In the genomic region with DNA sequence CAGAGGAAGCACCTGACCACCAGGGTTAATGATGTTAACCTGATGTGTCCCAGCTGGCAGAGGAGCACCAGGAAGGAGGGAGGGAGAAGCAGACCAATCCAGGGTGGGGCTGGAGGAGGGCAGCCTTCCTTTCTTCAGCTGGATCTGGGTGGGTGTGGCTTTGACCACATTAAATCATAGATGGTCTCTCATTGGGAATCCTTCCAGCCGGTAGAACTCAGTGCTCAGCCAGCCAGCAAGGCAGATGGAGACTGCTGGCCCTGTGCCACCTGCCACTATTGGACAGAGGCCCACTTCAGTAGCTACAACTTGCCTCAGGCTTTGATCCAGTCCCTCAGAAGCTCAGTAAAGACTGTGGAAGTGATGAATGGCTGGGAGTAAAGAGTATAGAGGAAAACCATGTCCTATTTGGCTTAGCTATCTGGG, we compare ENCODE assay signal across 9 mouse cellular contexts.
DNase-seq lines count a peak whose midpoint lies in the region; ATAC-seq and TF ChIP-seq lines count a peak whose summit lies in the region.
"Had no signal": no experiment of that assay in that cellular context is flagged by ENCODE, and none has a peak within 500 bp of the region (broad histone marks: within the 10 kb centered on the region; RNA-seq: fewer than 3 reads in every experiment).

No protein-coding gene starts in this region.

- H3K4me1 ChIP-seq in lung, embryonic 16.5 days (replicated peaks; ENCODE audit: control insufficient read depth, insufficient read depth, low read length), result peaks cover 5% of the 10 kb centered on the region
- H3K4me1 ChIP-seq in lung, adult 2 months (ENCODE audit: control insufficient read depth, insufficient read depth, low read length), result no peaks in the 10 kb centered on the region
- peaks cover 7% of the 10 kb centered on the region for H3K4me1 ChIP-seq in cerebellum, adult 2 months (ENCODE audit: control insufficient read depth, insufficient read depth, low read length)
- H3K4me1 ChIP-seq in hindbrain, embryonic 14.5 days (replicated peaks; ENCODE audit: control insufficient read depth, insufficient read depth, low read length), result no peaks in the 10 kb centered on the region
- H3K4me1 ChIP-seq: midbrain, embryonic 12.5 days had no signal

- no peak for DNase-seq in lung, adult 2 months
- DNase-seq in cerebellum, adult 2 months, result peak; percentile 78 to 83
- DNase-seq in hindbrain, embryonic 14.5 days (ENCODE audit: low spot score), result peak; percentile 84
- peak; percentile 41 for DNase-seq in layer of hippocampus, adult 9-11 months
- peak; percentile 61 to 69 for DNase-seq in right cerebral cortex, adult 2 months (ENCODE audit: low spot score in 2 of 2)
- DNase-seq in thymus, adult 18-20 months, result no peak

- no peak for TF ChIP-seq CTCF in lung, adult 2 months (IDR thresholded peaks at IDR 0.05; ENCODE audit: insufficient read depth, low read length)
- no peak for TF ChIP-seq CTCF in cerebellum, adult 2 months (IDR thresholded peaks at IDR 0.05; ENCODE audit: borderline replicate concordance, insufficient read depth, low read depth, low read length)

- H3K27ac ChIP-seq in lung, embryonic 16.5 days (ENCODE audit: low read length), result no peak overlapping the region
- H3K27ac ChIP-seq in cerebellum, adult 2 months (ENCODE audit: insufficient read depth, low read length), result no peak overlapping the region
- H3K27ac ChIP-seq in hindbrain, embryonic 14.5 days, result no peak overlapping the region
- H3K27ac ChIP-seq: midbrain, embryonic 12.5 days had no signal

- no peak overlapping the region for H3K4me3 ChIP-seq in lung, embryonic 16.5 days (ENCODE audit: low read length)
- H3K4me3 ChIP-seq in lung, adult 2 months (replicated peaks; ENCODE audit: extremely low read depth, low read depth, low read length), result no peak overlapping the region
- H3K4me3 ChIP-seq in cerebellum, adult 2 months (replicated peaks; ENCODE audit: insufficient read depth, low read depth, low read length), result no peak overlapping the region
- no peak overlapping the region for H3K4me3 ChIP-seq in hindbrain, embryonic 14.5 days (replicated peaks; ENCODE audit: low read length)
- H3K4me3 ChIP-seq: midbrain, embryonic 12.5 days had no signal

- peaks cover 5% of the 10 kb centered on the region for H3K9me3 ChIP-seq in lung, embryonic 16.5 days (ENCODE audit: control insufficient read depth, low read length)
- H3K9me3 ChIP-seq in hindbrain, embryonic 14.5 days (ENCODE audit: control insufficient read depth, low read length), result peaks cover 12% of the 10 kb centered on the region; the same call in 1 of the 2 replicates

- WGBS in lung, embryonic 16.5 days, result 6% methylated on average over 1 of the region's 1 CpGs
- WGBS in lung, adult 2 months, result 24% methylated on average over 1 of the region's 1 CpGs
- 0% methylated on average over 1 of the region's 1 CpGs for WGBS in cerebellum, adult 2 months
- WGBS in hindbrain, embryonic 14.5 days, result 28% methylated on average over 1 of the region's 1 CpGs

- no peak overlapping the region for H3K4me2 ChIP-seq in lung, embryonic 16.5 days (ENCODE audit: low read depth, low read length)
- H3K4me2 ChIP-seq in hindbrain, embryonic 14.5 days (replicated peaks), result no peak overlapping the region
- H3K4me2 ChIP-seq: midbrain, embryonic 12.5 days had no signal

- no peak overlapping the region for H3K9ac ChIP-seq in lung, embryonic 16.5 days (ENCODE audit: low read length)
- H3K9ac ChIP-seq in hindbrain, embryonic 14.5 days, result no peak overlapping the region
- H3K9ac ChIP-seq: midbrain, embryonic 12.5 days had no signal

- no peaks in the 10 kb centered on the region for H3K27me3 ChIP-seq in lung, embryonic 16.5 days (ENCODE audit: control insufficient read depth, insufficient read depth, low read depth, low read length)
- H3K27me3 ChIP-seq in cerebellum, adult 2 months (ENCODE audit: control insufficient read depth, insufficient read depth, low read length), result no peaks in the 10 kb centered on the region
- H3K27me3 ChIP-seq in hindbrain, embryonic 14.5 days (ENCODE audit: control insufficient read depth, insufficient read depth, low read length), result no peaks in the 10 kb centered on the region
- H3K27me3 ChIP-seq: midbrain, embryonic 12.5 days had no signal

- no peaks in the 10 kb centered on the region for H3K36me3 ChIP-seq in lung, embryonic 16.5 days (ENCODE audit: control insufficient read depth, insufficient read depth, low read length)
- no peaks in the 10 kb centered on the region for H3K36me3 ChIP-seq in hindbrain, embryonic 14.5 days (replicated peaks; ENCODE audit: control insufficient read depth, insufficient read depth)
- H3K36me3 ChIP-seq: midbrain, embryonic 12.5 days had no signal

- TF ChIP-seq POLR2A in lung, adult 2 months (IDR thresholded peaks at IDR 0.05; ENCODE audit: borderline replicate concordance, extremely low read depth, low read depth, low read length), result no peak
- no peak for TF ChIP-seq POLR2A in cerebellum, adult 2 months (IDR thresholded peaks at IDR 0.05; ENCODE audit: borderline replicate concordance, insufficient read depth, low read length)

- ATAC-seq in lung, embryonic 16.5 days (ENCODE audit: low read depth), result peak; percentile 89
- peak; percentile 79 for ATAC-seq in hindbrain, embryonic 14.5 days (ENCODE audit: low FRiP score)
- no peak for ATAC-seq in activated CD4-positive, CD25-positive, alpha-beta regulatory T cell, adult 4 months

Comparison
In these comparisons a context has a peak if more than half of its experiments do, and no peak if none do; other contexts are left out.
1. DNase-seq: peak in cerebellum, adult 2 months (2 of 2), hindbrain, embryonic 14.5 days (single experiment), layer of hippocampus, adult 9-11 months (single experiment) and right cerebral cortex, adult 2 months (2 of 2); none in lung, adult 2 months (single experiment) and thymus, adult 18-20 months (0 of 2).